Mouse (Mus musculus): ENCODE measurements around the gene Phkb. TPM values are rescaled to one million over a fixed set of nuclear protein-coding genes. Genes with fewer than 3 reads are reported as not detected.
"Not testable (repeated sequence)": the region's sequence is repeated elsewhere in the genome, so short reads cannot be mapped to it uniquely, and the experiment has no call there.

Gene Phkb
- 52.4 and 59.7 TPM in 2 replicates for polyA plus RNA-seq (2014; fragmentation: Nextera tagmentation; extraction: Ambion mirVana)

DNA sequence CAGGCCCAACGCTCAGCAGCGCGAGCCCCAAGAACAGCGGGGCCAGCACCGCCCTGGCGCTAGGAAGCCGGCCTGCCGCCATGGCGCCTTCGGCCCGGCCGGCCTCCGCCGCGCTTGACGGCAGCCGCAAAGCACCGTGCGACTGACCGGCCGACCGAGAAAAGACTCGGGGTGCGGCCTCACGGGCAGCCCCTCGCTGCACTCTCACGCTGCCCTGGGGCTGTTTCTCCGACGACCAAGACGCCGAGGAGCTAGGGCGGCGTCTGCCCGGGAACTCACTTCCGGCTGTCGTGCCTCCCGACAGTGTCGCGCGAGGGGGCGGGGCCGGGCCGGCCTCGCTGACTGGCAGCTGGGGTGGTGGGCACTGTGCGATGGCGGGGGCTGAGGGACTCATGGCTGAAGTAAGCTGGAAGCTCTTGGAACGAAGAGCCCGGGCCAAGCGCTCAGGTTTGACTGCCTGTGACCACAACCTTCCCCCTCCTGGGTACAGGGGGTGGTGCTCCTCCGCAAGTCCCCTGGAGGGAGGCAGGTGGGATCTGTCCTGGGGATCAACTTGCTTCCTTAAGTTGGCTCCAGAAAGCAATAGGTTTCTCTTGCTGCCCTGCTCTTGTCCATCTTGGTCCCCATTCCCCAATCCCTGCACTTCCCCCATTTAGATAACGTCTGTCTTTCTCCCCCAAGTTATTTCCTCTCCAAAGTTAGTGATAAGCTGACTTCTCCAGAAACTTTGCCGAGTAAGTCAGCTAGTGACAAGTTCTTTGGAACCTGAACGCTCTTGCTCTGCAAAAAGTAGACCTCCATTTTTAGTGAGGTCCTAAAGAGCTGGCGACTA, at the start of gene Phkb, which contains the start of gene Itfg1:
TSS of gene Phkb (plus strand) at position 303 of the 832 bp plus-strand sequence.
TSS of gene Itfg1 (minus strand) at position 265 of the 832 bp plus-strand sequence.
- Histone ChIP-seq H3K4me2 (ENCODE audit: low read depth, low read length) (peak within 1 kb of the TSS; percentile 61), H3K4me1 (ENCODE audit: control insufficient read depth, insufficient read depth, low read length) (peaks cover 12% of the 10 kb centered on the region), H3K9me3 (ENCODE audit: control insufficient read depth, low read length) (no peaks in the 10 kb centered on the region), H3K9ac (ENCODE audit: low read depth, low read length) (peak within 1 kb of the TSS; percentile 92), H3K36me3 (ENCODE audit: control insufficient read depth, insufficient read depth, low read length) (peaks cover 12% of the 10 kb centered on the region), H3K27me3 (replicated peaks; ENCODE audit: control insufficient read depth, insufficient read depth, low read length) (no peaks in the 10 kb centered on the region), H3K4me3 (ENCODE audit: low read depth, low read length) (peak within 1 kb of the TSS; percentile 87), H3K27ac (replicated peaks; ENCODE audit: low read depth, low read length) (peak within 1 kb of the TSS; percentile 96)
- 2% methylated on average over 38 of the region's 54 CpGs for WGBS
- peak; percentile 97 for ATAC-seq (ENCODE audit: low read depth)
- DNase-seq (ENCODE audit: low spot score): peak; percentile 93

- not testable (repeated sequence) for DNase-seq (ENCODE audit: low spot score); H3K9ac ChIP-seq (ENCODE audit: low read depth, low read length); H3K4me1 ChIP-seq (ENCODE audit: control insufficient read depth, insufficient read depth, low read length); H3K4me3 ChIP-seq (ENCODE audit: low read depth, low read length); H3K27ac ChIP-seq (replicated peaks; ENCODE audit: low read depth, low read length); H3K4me2 ChIP-seq (ENCODE audit: low read depth, low read length); H3K27me3 ChIP-seq (replicated peaks; ENCODE audit: control insufficient read depth, insufficient read depth, low read length); ATAC-seq (ENCODE audit: low read depth); H3K9me3 ChIP-seq (ENCODE audit: control insufficient read depth, low read length)
- 100% methylated on average over 1 of the region's 1 CpGs for WGBS
- H3K36me3 ChIP-seq (ENCODE audit: control insufficient read depth, insufficient read depth, low read length): peaks cover 24% of the 10 kb centered on the region
Measured at GRCm38 (mm10) chr8:85796392-85796791, 44.4 kb upstream of the Phkb start.

DNA sequence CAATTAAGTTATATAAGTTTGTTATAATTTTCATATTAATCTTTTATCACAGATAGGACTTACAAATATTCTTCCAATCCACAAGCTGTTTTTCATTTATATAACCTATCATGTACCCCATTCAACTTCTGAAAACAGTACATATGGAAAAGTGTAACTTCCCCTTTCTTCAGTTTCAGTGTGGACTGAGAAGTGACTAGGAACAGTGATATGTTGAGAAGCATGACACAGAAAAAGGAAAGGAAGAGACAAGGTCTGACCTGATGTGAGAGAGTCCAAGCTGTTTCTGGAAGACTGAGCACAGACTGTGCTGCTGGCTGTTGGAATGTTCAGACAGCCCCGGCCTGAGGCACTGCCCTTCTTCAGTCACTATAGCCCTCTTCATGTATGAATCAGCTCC, 40.6 kb upstream of the Phkb start:
- H3K27ac ChIP-seq (replicated peaks; ENCODE audit: low read depth, low read length): no peak overlapping the region
- no peak overlapping the region for H3K4me3 ChIP-seq (ENCODE audit: low read depth, low read length)
- 85% methylated on average over 1 of the region's 1 CpGs for WGBS
- no peaks in the 10 kb centered on the region for H3K4me1 ChIP-seq (ENCODE audit: control insufficient read depth, insufficient read depth, low read length)
- H3K36me3 ChIP-seq (ENCODE audit: control insufficient read depth, insufficient read depth, low read length): 0 out of 2 replicates have a peak, but pooled peaks cover 8% of the 10 kb centered on the region
- ATAC-seq (ENCODE audit: low read depth): no peak
- no peaks in the 10 kb centered on the region for H3K9me3 ChIP-seq (ENCODE audit: control insufficient read depth, low read length)
- H3K4me2 ChIP-seq (ENCODE audit: low read depth, low read length): no peak overlapping the region
- no peaks in the 10 kb centered on the region for H3K27me3 ChIP-seq (replicated peaks; ENCODE audit: control insufficient read depth, insufficient read depth, low read length)
- no peak overlapping the region for H3K9ac ChIP-seq (ENCODE audit: low read depth, low read length)
- DNase-seq (ENCODE audit: low spot score): no peak

DNA sequence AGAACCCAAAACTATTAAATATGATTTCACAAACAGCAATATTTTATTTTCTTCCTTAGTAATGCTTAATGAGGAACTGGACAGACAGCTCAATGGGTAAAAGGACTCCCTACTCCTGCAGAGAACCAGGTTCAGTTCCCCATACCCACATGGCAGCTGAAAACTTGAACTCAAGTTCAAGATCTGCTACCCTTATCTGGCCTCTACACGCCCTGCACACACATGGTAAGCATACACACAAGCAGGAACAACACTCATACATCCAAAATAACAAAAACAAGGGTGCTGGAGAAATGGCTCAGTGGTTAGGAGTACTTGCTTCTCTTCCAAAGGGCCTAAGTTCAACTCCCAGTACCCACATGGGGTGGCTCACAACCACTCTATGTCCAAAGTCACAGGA, 39.4 kb upstream of the Phkb start:
- H3K9me3 ChIP-seq (ENCODE audit: control insufficient read depth, low read length): no peaks in the 10 kb centered on the region
- no peak for ATAC-seq (ENCODE audit: low read depth)
- 90% methylated on average over 1 of the region's 1 CpGs for WGBS

GRCm38 (mm10) chr8:85813621-85814020, 27.1 kb upstream of the Phkb start:
- Histone ChIP-seq H3K4me1 (ENCODE audit: control insufficient read depth, insufficient read depth, low read length) (no peaks in the 10 kb centered on the region), H3K4me2 (ENCODE audit: low read depth, low read length) (no peak overlapping the region), H3K9ac (ENCODE audit: low read depth, low read length) (no peak overlapping the region), H3K36me3 (ENCODE audit: control insufficient read depth, insufficient read depth, low read length) (peaks cover 25% of the 10 kb centered on the region), H3K27me3 (replicated peaks; ENCODE audit: control insufficient read depth, insufficient read depth, low read length) (no peaks in the 10 kb centered on the region), H3K9me3 (ENCODE audit: control insufficient read depth, low read length) (no peaks in the 10 kb centered on the region), H3K27ac (replicated peaks; ENCODE audit: low read depth, low read length) (no peak overlapping the region), H3K4me3 (ENCODE audit: low read depth, low read length) (no peak overlapping the region)
- DNase-seq (ENCODE audit: low spot score) (no peak), ATAC-seq (ENCODE audit: low read depth) (no peak)

More for the DNA sequence above, 39.4 kb upstream of the Phkb start:
- no peak for DNase-seq (ENCODE audit: low spot score)
- Histone ChIP-seq H3K4me2 (ENCODE audit: low read depth, low read length) (no peak overlapping the region), H3K27ac (replicated peaks; ENCODE audit: low read depth, low read length) (no peak overlapping the region), H3K4me1 (ENCODE audit: control insufficient read depth, insufficient read depth, low read length) (no peaks in the 10 kb centered on the region), H3K4me3 (ENCODE audit: low read depth, low read length) (no peak overlapping the region), H3K9ac (ENCODE audit: low read depth, low read length) (no peak overlapping the region), H3K27me3 (replicated peaks; ENCODE audit: control insufficient read depth, insufficient read depth, low read length) (no peaks in the 10 kb centered on the region), H3K36me3 (ENCODE audit: control insufficient read depth, insufficient read depth, low read length) (0 out of 2 replicates have a peak, but pooled peaks cover 8% of the 10 kb centered on the region)

- H3K36me3 ChIP-seq (ENCODE audit: control insufficient read depth, insufficient read depth, low read length): peaks cover 18% of the 10 kb centered on the region
- peaks cover 12% of the 10 kb centered on the region for H3K4me1 ChIP-seq (ENCODE audit: control insufficient read depth, insufficient read depth, low read length)
- 3% methylated on average over 13 of the region's 21 CpGs for WGBS
- peak overlapping the region; percentile 96 for H3K27ac ChIP-seq (replicated peaks; ENCODE audit: low read depth, low read length)
- H3K9ac ChIP-seq (ENCODE audit: low read depth, low read length): peak overlapping the region; percentile 92
- H3K4me3 ChIP-seq (ENCODE audit: low read depth, low read length): peak overlapping the region; percentile 87
- ATAC-seq (ENCODE audit: low read depth) (no peak; the same call in 1 of the 2 replicates), DNase-seq (ENCODE audit: low spot score) (no peak)
- H3K27me3 ChIP-seq (replicated peaks; ENCODE audit: control insufficient read depth, insufficient read depth, low read length): no peaks in the 10 kb centered on the region
- peak overlapping the region; percentile 61 for H3K4me2 ChIP-seq (ENCODE audit: low read depth, low read length)
- no peaks in the 10 kb centered on the region for H3K9me3 ChIP-seq (ENCODE audit: control insufficient read depth, low read length)
Measured at GRCm38 (mm10) chr8:85839916-85840656, 673 bp upstream of the Phkb start.

GRCm38 (mm10) chr8:85841489-85841795, 683 bp downstream of the Phkb start:
- 8% methylated on average over 4 of the region's 4 CpGs for WGBS
- peak overlapping the region; percentile 96; the same call in 1 of the 2 replicates for H3K27ac ChIP-seq (replicated peaks; ENCODE audit: low read depth, low read length)
- H3K36me3 ChIP-seq (ENCODE audit: control insufficient read depth, insufficient read depth, low read length): peaks cover 11% of the 10 kb centered on the region
- DNase-seq (ENCODE audit: low spot score): peak; percentile 4
- H3K4me3 ChIP-seq (ENCODE audit: low read depth, low read length): peak overlapping the region; percentile 87
- no peak for ATAC-seq (ENCODE audit: low read depth)
- peak overlapping the region; percentile 92 for H3K9ac ChIP-seq (ENCODE audit: low read depth, low read length)
- H3K9me3 ChIP-seq (ENCODE audit: control insufficient read depth, low read length): no peaks in the 10 kb centered on the region
- no peaks in the 10 kb centered on the region for H3K27me3 ChIP-seq (replicated peaks; ENCODE audit: control insufficient read depth, insufficient read depth, low read length)
- peak overlapping the region; percentile 61 for H3K4me2 ChIP-seq (ENCODE audit: low read depth, low read length)
- peaks cover 12% of the 10 kb centered on the region for H3K4me1 ChIP-seq (ENCODE audit: control insufficient read depth, insufficient read depth, low read length)

GRCm38 (mm10) chr8:85845887-85846286, 5.1 kb downstream of the Phkb start:
- DNase-seq (ENCODE audit: low spot score): no peak
- H3K36me3 ChIP-seq (ENCODE audit: control insufficient read depth, insufficient read depth, low read length): no peaks in the 10 kb centered on the region

More at GRCm38 (mm10) chr8:85845887-85846286, 5.1 kb downstream of the Phkb start:
- Histone ChIP-seq H3K9me3 (ENCODE audit: control insufficient read depth, low read length) (no peaks in the 10 kb centered on the region), H3K4me3 (ENCODE audit: low read depth, low read length) (no peak overlapping the region), H3K27ac (replicated peaks; ENCODE audit: low read depth, low read length) (no peak overlapping the region), H3K4me2 (ENCODE audit: low read depth, low read length) (no peak overlapping the region), H3K27me3 (replicated peaks; ENCODE audit: control insufficient read depth, insufficient read depth, low read length) (no peaks in the 10 kb centered on the region), H3K9ac (ENCODE audit: low read depth, low read length) (no peak overlapping the region), H3K4me1 (ENCODE audit: control insufficient read depth, insufficient read depth, low read length) (peaks cover 4% of the 10 kb centered on the region; the same call in 1 of the 2 replicates)
- ATAC-seq (ENCODE audit: low read depth): no peak
